Mouse (Mus musculus) forebrain, embryonic 15.5 days (tissue): ENCODE measurements around the gene Sftpd. TPM values are rescaled to one million over a fixed set of nuclear protein-coding genes. Genes with fewer than 3 reads are reported as not detected.

Source experiments
- ATAC-seq: fragments of 200-750 bp; cut with Nextera tagmentation; replicated peaks from 2 replicates; pipeline ENCODE4 v1.8.0; 2017; ENCODE audit warnings: mild to moderate bottlenecking, moderate TSS enrichment, moderate library complexity
- H3K27ac ChIP-seq: fragments of 300-500 bp; sonication (generic); replicated peaks from 2 replicates; pipeline ENCODE4 v1.5.1; 2015; ENCODE audit warnings: mild to moderate bottlenecking, inconsistent platforms
- H3K27me3 ChIP-seq: fragments of 300-500 bp; sonication (generic); 2 replicates; pipeline ENCODE4 v1.6.1; 2015; ENCODE audit warnings: inconsistent platforms
- H3K36me3 ChIP-seq: fragments of 300-500 bp; sonication (generic); 2 replicates; pipeline ENCODE4 v1.6.1; 2015; ENCODE audit warnings: mild to moderate bottlenecking, inconsistent platforms
- H3K4me1 ChIP-seq: fragments of 300-500 bp; sonication (generic); 2 replicates; pipeline ENCODE4 v1.6.1; 2015; ENCODE audit warnings: inconsistent platforms
- H3K4me2 ChIP-seq: fragments of 300-500 bp; sonication (generic); replicated peaks from 2 replicates; pipeline ENCODE4 v1.6.1; 2015; ENCODE audit warnings: mild to moderate bottlenecking, inconsistent platforms
- H3K4me3 ChIP-seq: fragments of 300-500 bp; sonication (generic); 2 replicates; pipeline ENCODE4 v1.5.1; 2015; ENCODE audit warnings: mild to moderate bottlenecking, inconsistent platforms
- H3K9ac ChIP-seq: fragments of 300-500 bp; sonication (generic); replicated peaks from 2 replicates; pipeline ENCODE4 v1.6.1; 2015; ENCODE audit warnings: mild to moderate bottlenecking, inconsistent platforms
- H3K9me3 ChIP-seq: fragments of 300-500 bp; sonication (generic); 2 replicates; pipeline ENCODE4 v1.6.1; 2016; ENCODE audit warnings: inconsistent platforms
- WGBS: fragments of 180-500 bp; shearing (Covaris S2); methylation state at CpG from one replicate; pipeline ENCODE4 v1.1.7; 2015; ENCODE audit warnings: mixed read lengths; 5-methylcytosine and 5-hydroxymethylcytosine counted together
- polyA plus RNA-seq: library from polyadenylated mRNA; unstranded; fragments of >200 nt; fragmentation: Nextera tagmentation; extraction: Ambion mirVana; gene quantifications from 2 replicates; pipeline ENCODE4 v1.2.1, GENCODE M21; 2015

The Sftpd gene
- polyA plus RNA-seq, 1 experiment from 2014 or later = not detected

- no peak overlapping the region for H3K4me3 ChIP-seq
- no peaks in the 10 kb centered on the region for H3K27me3 ChIP-seq
- WGBS = 91% methylated on average over 3 of the region's 3 CpGs
- no peak overlapping the region for H3K4me2 ChIP-seq
- no peak overlapping the region for H3K27ac ChIP-seq
- H3K9ac ChIP-seq = no peak overlapping the region
- H3K4me1 ChIP-seq = no peaks in the 10 kb centered on the region
- no peaks in the 10 kb centered on the region for H3K9me3 ChIP-seq
- H3K36me3 ChIP-seq = no peaks in the 10 kb centered on the region
- no peak for ATAC-seq
These were observed 38.0 kb downstream of the Sftpd start for GRCm38 (mm10) chr14:41146922-41147321.

GRCm38 (mm10) chr14:41146035-41146434 lies 38.9 kb downstream of the Sftpd start:
- no peaks in the 10 kb centered on the region for H3K27me3 ChIP-seq
- no peaks in the 10 kb centered on the region for H3K4me1 ChIP-seq
- H3K27ac ChIP-seq = no peak overlapping the region
- WGBS = 77% methylated on average over 6 of the region's 6 CpGs
- no peaks in the 10 kb centered on the region for H3K9me3 ChIP-seq
- ATAC-seq = no peak
- no peaks in the 10 kb centered on the region for H3K36me3 ChIP-seq
- H3K4me2 ChIP-seq = no peak overlapping the region
- no peak overlapping the region for H3K9ac ChIP-seq
- H3K4me3 ChIP-seq = no peak overlapping the region

GRCm38 (mm10) chr14:41140686-41141085 lies 44.3 kb downstream of the Sftpd start:
- H3K4me1 ChIP-seq = no peaks in the 10 kb centered on the region
- H3K4me2 ChIP-seq = no peak overlapping the region
- no peak overlapping the region for H3K27ac ChIP-seq
- no peak overlapping the region for H3K9ac ChIP-seq
- no peaks in the 10 kb centered on the region for H3K36me3 ChIP-seq
- H3K4me3 ChIP-seq = no peak overlapping the region
- 94% methylated on average over 1 of the region's 1 CpGs for WGBS
- ATAC-seq = no peak
- no peaks in the 10 kb centered on the region for H3K27me3 ChIP-seq
- no peaks in the 10 kb centered on the region for H3K9me3 ChIP-seq

GRCm38 (mm10) chr14:41137006-41137405 lies 47.9 kb downstream of the Sftpd start:
- H3K9me3 ChIP-seq = no peaks in the 10 kb centered on the region
- no peaks in the 10 kb centered on the region for H3K4me1 ChIP-seq
- H3K9ac ChIP-seq = no peak overlapping the region
- no peaks in the 10 kb centered on the region for H3K36me3 ChIP-seq
- H3K27me3 ChIP-seq = no peaks in the 10 kb centered on the region
- no peak overlapping the region for H3K27ac ChIP-seq
- H3K4me3 ChIP-seq = no peak overlapping the region
- ATAC-seq = no peak
- no peak overlapping the region for H3K4me2 ChIP-seq

- Histone ChIP-seq H3K4me1 (no peaks in the 10 kb centered on the region), H3K9ac (no peak within 1 kb of the TSS), H3K36me3 (no peaks in the 10 kb centered on the region), H3K4me2 (no peak within 1 kb of the TSS), H3K4me3 (no peak within 1 kb of the TSS), H3K27me3 (no peaks in the 10 kb centered on the region), H3K27ac (no peak within 1 kb of the TSS), H3K9me3 (no peaks in the 10 kb centered on the region)
- WGBS = 88% methylated on average over 7 of the region's 7 CpGs
- no peak for ATAC-seq
These were observed 53.4 kb downstream of the Sftpd start, which contains the start of gene Sftpa1 for GRCm38 (mm10) chr14:41131540-41131939. Gene Sftpa1 (plus strand): TSS chr14:41131782.

GRCm38 (mm10) chr14:41127997-41128396 lies 57.0 kb downstream of the Sftpd start:
- H3K9me3 ChIP-seq = no peaks in the 10 kb centered on the region
- H3K4me2 ChIP-seq = no peak overlapping the region
- ATAC-seq = 0 out of 2 replicates have a peak, but pooled peaks have one; percentile 58
- H3K9ac ChIP-seq = no peak overlapping the region
- WGBS = 16% methylated on average over 4 of the region's 4 CpGs
- no peaks in the 10 kb centered on the region for H3K36me3 ChIP-seq
- no peak overlapping the region for H3K4me3 ChIP-seq
- H3K4me1 ChIP-seq = no peaks in the 10 kb centered on the region
- no peak overlapping the region for H3K27ac ChIP-seq
- H3K27me3 ChIP-seq = no peaks in the 10 kb centered on the region

GRCm38 (mm10) chr14:41124683-41125082 lies 60.3 kb downstream of the Sftpd start:
- no peak overlapping the region for H3K4me2 ChIP-seq
- H3K9ac ChIP-seq = no peak overlapping the region
- WGBS = 89% methylated on average over 5 of the region's 5 CpGs
- no peaks in the 10 kb centered on the region for H3K9me3 ChIP-seq
- no peak for ATAC-seq
- H3K4me1 ChIP-seq = no peaks in the 10 kb centered on the region
- H3K36me3 ChIP-seq = no peaks in the 10 kb centered on the region
- H3K27me3 ChIP-seq = no peaks in the 10 kb centered on the region
- H3K27ac ChIP-seq = no peak overlapping the region
- no peak overlapping the region for H3K4me3 ChIP-seq

Other genes starting within 250 kb of the Sftpd start
- 97.5 and 98.3 TPM in 2 replicates for gene Tspan14, start 218.3 kb downstream of the Sftpd start, polyA plus RNA-seq
- 75.1 and 76.2 TPM in 2 replicates for gene Fam213a, start 171.4 kb downstream of the Sftpd start, polyA plus RNA-seq
- 0.70 and 1.0 TPM in 2 replicates for gene Dydc2, start 115.9 kb downstream of the Sftpd start, polyA plus RNA-seq
- 0.22 TPM in 1 of 2 replicates, not detected in the other for gene Dydc1, start 112.2 kb downstream of the Sftpd start, polyA plus RNA-seq
- not detected in 2 replicates for gene Mat1a, start 80.1 kb downstream of the Sftpd start, polyA plus RNA-seq
- gene Sftpa1, start 53.4 kb downstream of the Sftpd start, polyA plus RNA-seq = not detected in 2 replicates
- not detected in 2 replicates for gene Mbl1, start 33.7 kb downstream of the Sftpd start, polyA plus RNA-seq
- 0.19 TPM in 1 of 2 replicates, not detected in the other for gene Gm2832, start 93.7 kb upstream of the Sftpd start, polyA plus RNA-seq
- gene Gm5798, start 163.5 kb upstream of the Sftpd start, polyA plus RNA-seq = not detected in 2 replicates
- gene Gm7945, start 201.2 kb upstream of the Sftpd start, polyA plus RNA-seq = not detected in 2 replicates
- not detected in 2 replicates for gene Gm6482, start 223.1 kb upstream of the Sftpd start, polyA plus RNA-seq